Mouse (Mus musculus): ENCODE data around the gene Fam189a1. TPM values are rescaled to one million over a fixed set of nuclear protein-coding genes. Genes with fewer than 3 reads are reported as not detected.

Gene Fam189a1
- polyA plus RNA-seq, 1 experiment from 2014 or later, result 0.49 TPM

- H3K4me3 ChIP-seq (ENCODE audit: low read depth, low read length), result no peak overlapping the region
- H3K27me3 ChIP-seq (ENCODE audit: control insufficient read depth, insufficient read depth, low read length), result no peaks in the 10 kb centered on the region
- no peak overlapping the region for H3K27ac ChIP-seq (ENCODE audit: low read depth, low read length)
- H3K4me2 ChIP-seq, result no peak overlapping the region
- 35% methylated on average over 5 of the region's 5 CpGs for WGBS (ENCODE audit: insufficient replicate concordance)
- no peaks in the 10 kb centered on the region for H3K9me3 ChIP-seq (replicated peaks; ENCODE audit: control insufficient read depth, low read length)
- no peaks in the 10 kb centered on the region for H3K36me3 ChIP-seq (ENCODE audit: control insufficient read depth, insufficient read depth, low read length)
- no peaks in the 10 kb centered on the region for H3K4me1 ChIP-seq (ENCODE audit: control insufficient read depth, insufficient read depth, low read length)
- H3K9ac ChIP-seq (ENCODE audit: low read depth, low read length), result no peak overlapping the region
- no peak for ATAC-seq (replicated peaks; ENCODE audit: insufficient number of reproducible peaks, low FRiP score, low TSS enrichment)
Observed at GRCm38 (mm10) chr7:65064638-65065037, 91.7 kb downstream of the Fam189a1 start.

DNA sequence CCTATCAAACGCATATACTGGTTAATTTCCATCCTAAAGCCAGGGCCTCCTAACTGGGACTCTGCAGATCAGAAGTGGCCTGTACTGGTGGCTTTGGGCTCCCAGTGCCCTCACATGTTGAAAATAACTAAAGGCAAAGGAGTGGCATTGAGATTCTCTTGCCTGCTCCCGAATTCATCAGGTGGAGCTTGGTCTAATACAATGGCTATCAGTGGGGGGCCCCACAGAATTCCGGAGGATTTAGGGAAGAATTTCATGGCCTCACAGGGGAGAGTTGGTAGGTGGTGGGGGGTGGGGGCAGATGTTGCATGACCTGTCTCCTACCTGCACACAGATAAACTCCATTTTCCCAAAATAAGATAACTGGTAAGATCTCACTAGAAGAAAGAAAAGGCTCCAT, 92.3 kb downstream of the Fam189a1 start:
- no peaks in the 10 kb centered on the region for H3K36me3 ChIP-seq (ENCODE audit: control insufficient read depth, insufficient read depth, low read length)
- WGBS (ENCODE audit: insufficient replicate concordance), result 29% methylated on average over 3 of the region's 3 CpGs
- no peaks in the 10 kb centered on the region for H3K27me3 ChIP-seq (ENCODE audit: control insufficient read depth, insufficient read depth, low read length)
- no peaks in the 10 kb centered on the region for H3K9me3 ChIP-seq (replicated peaks; ENCODE audit: control insufficient read depth, low read length)
- no peak overlapping the region for H3K4me3 ChIP-seq (ENCODE audit: low read depth, low read length)
- no peak overlapping the region for H3K9ac ChIP-seq (ENCODE audit: low read depth, low read length)
- no peak for ATAC-seq (replicated peaks; ENCODE audit: insufficient number of reproducible peaks, low FRiP score, low TSS enrichment)
- no peak overlapping the region for H3K4me2 ChIP-seq
- no peak overlapping the region for H3K27ac ChIP-seq (ENCODE audit: low read depth, low read length)
- no peaks in the 10 kb centered on the region for H3K4me1 ChIP-seq (ENCODE audit: control insufficient read depth, insufficient read depth, low read length)

DNA sequence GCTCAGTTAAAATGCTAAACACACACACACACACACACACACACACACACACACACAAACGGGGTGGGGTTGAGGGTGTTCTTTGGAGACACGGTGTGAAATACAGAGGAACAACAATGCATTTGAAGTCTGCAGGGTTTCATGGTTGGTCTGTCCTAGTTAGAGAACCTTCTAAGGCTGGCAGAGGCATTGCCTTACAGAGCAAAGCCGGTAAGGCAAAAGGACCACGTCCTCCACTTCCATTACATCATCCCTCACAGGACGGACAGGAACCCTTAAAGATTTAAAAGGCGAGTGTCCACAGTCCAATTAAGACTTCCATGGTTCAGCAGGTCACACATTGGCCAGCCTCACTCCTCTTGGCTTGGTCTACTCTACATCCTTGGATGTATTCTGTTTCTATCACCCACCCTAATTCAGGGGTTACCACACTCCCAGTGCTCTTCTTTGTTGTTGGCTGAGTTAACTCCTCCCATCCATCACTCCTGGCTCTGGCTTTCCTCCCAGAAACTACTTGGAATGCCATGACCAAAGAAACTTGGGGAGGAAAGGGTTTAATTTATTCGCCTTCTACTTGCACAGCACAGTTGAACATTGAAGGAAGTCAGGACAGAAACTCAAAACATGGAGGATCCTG, 96.1 kb downstream of the Fam189a1 start:
- 81% methylated on average over 7 of the region's 7 CpGs for WGBS (ENCODE audit: insufficient replicate concordance)
- Histone ChIP-seq H3K4me3 (ENCODE audit: low read depth, low read length) (no peak overlapping the region), H3K9ac (ENCODE audit: low read depth, low read length) (no peak overlapping the region), H3K27ac (ENCODE audit: low read depth, low read length) (no peak overlapping the region), H3K36me3 (ENCODE audit: control insufficient read depth, insufficient read depth, low read length) (no peaks in the 10 kb centered on the region), H3K4me2 (no peak overlapping the region), H3K4me1 (ENCODE audit: control insufficient read depth, insufficient read depth, low read length) (peaks cover 4% of the 10 kb centered on the region), H3K9me3 (replicated peaks; ENCODE audit: control insufficient read depth, low read length) (no peaks in the 10 kb centered on the region), H3K27me3 (ENCODE audit: control insufficient read depth, insufficient read depth, low read length) (no peaks in the 10 kb centered on the region)
- no peak for ATAC-seq (replicated peaks; ENCODE audit: insufficient number of reproducible peaks, low FRiP score, low TSS enrichment)

DNA sequence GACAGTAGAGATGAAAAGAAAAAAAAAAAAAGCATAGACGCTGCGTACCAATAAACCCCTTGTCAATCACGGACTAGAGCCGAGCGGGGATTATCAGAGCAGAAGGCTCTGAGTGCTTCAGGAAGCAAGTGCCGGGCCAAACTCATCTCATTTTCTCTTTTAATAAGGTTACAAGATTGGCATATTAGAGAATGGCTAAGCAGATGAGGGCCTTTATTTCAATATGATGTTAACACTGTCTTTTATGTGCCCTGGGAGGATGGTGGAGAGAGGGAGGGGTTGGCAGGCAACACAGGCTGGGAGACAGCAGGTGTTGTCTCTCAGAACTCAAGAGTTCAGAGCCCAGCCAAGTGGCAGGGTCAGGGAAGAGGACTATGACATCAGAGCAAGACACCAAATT, 99.5 kb downstream of the Fam189a1 start:
- no peaks in the 10 kb centered on the region for H3K27me3 ChIP-seq (ENCODE audit: control insufficient read depth, insufficient read depth, low read length)
- H3K27ac ChIP-seq (ENCODE audit: low read depth, low read length), result no peak overlapping the region
- H3K9me3 ChIP-seq (replicated peaks; ENCODE audit: control insufficient read depth, low read length), result no peaks in the 10 kb centered on the region
- 69% methylated on average over 6 of the region's 6 CpGs for WGBS (ENCODE audit: insufficient replicate concordance)
- H3K4me2 ChIP-seq, result no peak overlapping the region
- H3K9ac ChIP-seq (ENCODE audit: low read depth, low read length), result no peak overlapping the region
- H3K4me1 ChIP-seq (ENCODE audit: control insufficient read depth, insufficient read depth, low read length), result peaks cover 4% of the 10 kb centered on the region
- H3K4me3 ChIP-seq (ENCODE audit: low read depth, low read length), result no peak overlapping the region
- ATAC-seq (replicated peaks; ENCODE audit: insufficient number of reproducible peaks, low FRiP score, low TSS enrichment), result no peak
- H3K36me3 ChIP-seq (ENCODE audit: control insufficient read depth, insufficient read depth, low read length), result no peaks in the 10 kb centered on the region

GRCm38 (mm10) chr7:65051986-65052385, 104.4 kb downstream of the Fam189a1 start:
- Histone ChIP-seq H3K4me3 (ENCODE audit: low read depth, low read length) (no peak overlapping the region), H3K4me2 (no peak overlapping the region), H3K9me3 (replicated peaks; ENCODE audit: control insufficient read depth, low read length) (no peaks in the 10 kb centered on the region), H3K27ac (ENCODE audit: low read depth, low read length) (no peak overlapping the region), H3K27me3 (ENCODE audit: control insufficient read depth, insufficient read depth, low read length) (no peaks in the 10 kb centered on the region), H3K9ac (ENCODE audit: low read depth, low read length) (no peak overlapping the region), H3K36me3 (ENCODE audit: control insufficient read depth, insufficient read depth, low read length) (no peaks in the 10 kb centered on the region), H3K4me1 (ENCODE audit: control insufficient read depth, insufficient read depth, low read length) (no peaks in the 10 kb centered on the region; the same call in 1 of the 2 replicates)
- ATAC-seq (replicated peaks; ENCODE audit: insufficient number of reproducible peaks, low FRiP score, low TSS enrichment), result no peak
- 75% methylated on average over 1 of the region's 1 CpGs for WGBS (ENCODE audit: insufficient replicate concordance)

GRCm38 (mm10) chr7:65049236-65049954, 107.0 kb downstream of the Fam189a1 start:
- H3K9me3 ChIP-seq (replicated peaks; ENCODE audit: control insufficient read depth, low read length), result no peaks in the 10 kb centered on the region
- no peaks in the 10 kb centered on the region for H3K27me3 ChIP-seq (ENCODE audit: control insufficient read depth, insufficient read depth, low read length)
- 86% methylated on average over 18 of the region's 18 CpGs for WGBS (ENCODE audit: insufficient replicate concordance)
- no peak overlapping the region for H3K4me3 ChIP-seq (ENCODE audit: low read depth, low read length)
- H3K4me1 ChIP-seq (ENCODE audit: control insufficient read depth, insufficient read depth, low read length), result no peaks in the 10 kb centered on the region
- no peaks in the 10 kb centered on the region for H3K36me3 ChIP-seq (ENCODE audit: control insufficient read depth, insufficient read depth, low read length)
- no peak overlapping the region for H3K9ac ChIP-seq (ENCODE audit: low read depth, low read length)
- no peak for ATAC-seq (replicated peaks; ENCODE audit: insufficient number of reproducible peaks, low FRiP score, low TSS enrichment)
- no peak overlapping the region for H3K4me2 ChIP-seq
- H3K27ac ChIP-seq (ENCODE audit: low read depth, low read length), result no peak overlapping the region

GRCm38 (mm10) chr7:65047700-65048099, 108.7 kb downstream of the Fam189a1 start:
- Histone ChIP-seq H3K9me3 (replicated peaks; ENCODE audit: control insufficient read depth, low read length) (no peaks in the 10 kb centered on the region), H3K27ac (ENCODE audit: low read depth, low read length) (no peak overlapping the region), H3K4me2 (no peak overlapping the region), H3K36me3 (ENCODE audit: control insufficient read depth, insufficient read depth, low read length) (no peaks in the 10 kb centered on the region), H3K4me1 (ENCODE audit: control insufficient read depth, insufficient read depth, low read length) (no peaks in the 10 kb centered on the region), H3K4me3 (ENCODE audit: low read depth, low read length) (no peak overlapping the region), H3K9ac (ENCODE audit: low read depth, low read length) (no peak overlapping the region), H3K27me3 (ENCODE audit: control insufficient read depth, insufficient read depth, low read length) (no peaks in the 10 kb centered on the region)
- 56% methylated on average over 5 of the region's 5 CpGs for WGBS (ENCODE audit: insufficient replicate concordance)
- no peak for ATAC-seq (replicated peaks; ENCODE audit: insufficient number of reproducible peaks, low FRiP score, low TSS enrichment)

GRCm38 (mm10) chr7:65046690-65047089, 109.7 kb downstream of the Fam189a1 start:
- WGBS (ENCODE audit: insufficient replicate concordance), result 44% methylated on average over 4 of the region's 4 CpGs
- Histone ChIP-seq H3K27ac (ENCODE audit: low read depth, low read length) (no peak overlapping the region), H3K27me3 (ENCODE audit: control insufficient read depth, insufficient read depth, low read length) (no peaks in the 10 kb centered on the region), H3K4me1 (ENCODE audit: control insufficient read depth, insufficient read depth, low read length) (no peaks in the 10 kb centered on the region), H3K4me2 (no peak overlapping the region), H3K9ac (ENCODE audit: low read depth, low read length) (no peak overlapping the region), H3K4me3 (ENCODE audit: low read depth, low read length) (no peak overlapping the region), H3K9me3 (replicated peaks; ENCODE audit: control insufficient read depth, low read length) (no peaks in the 10 kb centered on the region), H3K36me3 (ENCODE audit: control insufficient read depth, insufficient read depth, low read length) (no peaks in the 10 kb centered on the region)
- ATAC-seq (replicated peaks; ENCODE audit: insufficient number of reproducible peaks, low FRiP score, low TSS enrichment), result no peak

DNA sequence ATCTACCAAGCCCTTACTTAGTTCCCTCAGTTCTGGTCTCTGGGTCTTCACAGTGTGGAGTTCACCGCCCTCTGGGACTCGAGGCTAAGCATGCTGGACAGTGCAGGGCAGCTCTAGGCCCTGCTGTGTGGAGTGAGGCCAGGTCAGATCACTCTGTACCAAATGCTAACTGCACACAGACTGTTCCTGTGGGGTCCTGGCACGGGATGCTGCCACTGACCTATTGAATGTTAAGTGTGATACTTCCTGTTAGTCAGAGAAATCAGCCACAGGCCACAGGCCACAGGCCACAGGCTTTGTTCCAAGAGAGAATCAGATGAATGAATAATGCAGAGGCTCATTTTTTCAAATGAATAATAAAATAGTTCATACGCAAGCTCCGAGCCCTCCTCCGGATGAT, 112.1 kb downstream of the Fam189a1 start:
- 74% methylated on average over 6 of the region's 6 CpGs for WGBS (ENCODE audit: insufficient replicate concordance)
- no peak overlapping the region for H3K4me2 ChIP-seq

More for the DNA sequence above, 112.1 kb downstream of the Fam189a1 start:
- no peak overlapping the region for H3K27ac ChIP-seq (ENCODE audit: low read depth, low read length)
- ATAC-seq (replicated peaks; ENCODE audit: insufficient number of reproducible peaks, low FRiP score, low TSS enrichment), result no peak
- H3K27me3 ChIP-seq (ENCODE audit: control insufficient read depth, insufficient read depth, low read length), result no peaks in the 10 kb centered on the region
- H3K9ac ChIP-seq (ENCODE audit: low read depth, low read length), result no peak overlapping the region
- no peaks in the 10 kb centered on the region for H3K36me3 ChIP-seq (ENCODE audit: control insufficient read depth, insufficient read depth, low read length)
- no peaks in the 10 kb centered on the region for H3K4me1 ChIP-seq (ENCODE audit: control insufficient read depth, insufficient read depth, low read length)
- no peaks in the 10 kb centered on the region for H3K9me3 ChIP-seq (replicated peaks; ENCODE audit: control insufficient read depth, low read length)
- H3K4me3 ChIP-seq (ENCODE audit: low read depth, low read length), result no peak overlapping the region
